Mouse (Mus musculus): ENCODE measurements around the gene Cnbp. TPM values are rescaled to one million over a fixed set of nuclear protein-coding genes. Genes with fewer than 3 reads are reported as not detected.

Cnbp gene
- 100 to 1,000 TPM; 448 to 458 TPM for total RNA-seq (2021)
- long read RNA-seq, experiment 1, transcript Cnbp-203 (5 exons, 1,661 nt) = minor isoform, 235 of 984 reads
- long read RNA-seq, experiment 1, transcript Cnbp-201 (5 exons, 2,178 nt) = minor isoform, 164 of 984 reads
- long read RNA-seq, experiment 1, transcript Cnbp-209 (5 exons, 1,614 nt) = minor isoform, 15 of 984 reads
- long read RNA-seq, experiment 1, transcript Cnbp-208 (5 exons, 2,175 nt) = major isoform, 406 of 984 reads
- long read RNA-seq, experiment 1, partial matches to known transcripts = 11 of 984 reads
- long read RNA-seq, experiment 1, other reads (novel, unspliced or antisense) = 141 of 984 reads
- long read RNA-seq, experiment 2, transcript Cnbp-208 (5 exons, 2,175 nt) = major isoform, 508 of 1,103 reads
- long read RNA-seq, experiment 2, transcript Cnbp-201 (5 exons, 2,178 nt) = minor isoform, 176 of 1,103 reads
- long read RNA-seq, experiment 2, transcript Cnbp-203 (5 exons, 1,661 nt) = minor isoform, 234 of 1,103 reads
- long read RNA-seq, experiment 2, transcript Cnbp-209 (5 exons, 1,614 nt) = minor isoform, 20 of 1,103 reads
- long read RNA-seq, experiment 2, partial matches to known transcripts = 6 of 1,103 reads
- long read RNA-seq, experiment 2, other reads (novel, unspliced or antisense) = 152 of 1,103 reads

GRCm38 (mm10) chr6:87850900-87851614 is at the start of gene Cnbp:
Cnbp (minus strand) TSS chr6:87851106.
- peak; percentile 96 to 97 for DNase-seq
- intact Hi-C loops (cut with DNase I) = no loop called here

GRCm38 (mm10) chr6:87898028-87898427 is 47.1 kb upstream of the Cnbp start:
- DNase-seq = no peak
- intact Hi-C loops (cut with DNase I) = no loop called here

- intact Hi-C loops (cut with DNase I) = no loop called here
Observed at GRCm38 (mm10) chr6:87893931-87894330, 43.0 kb upstream of the Cnbp start.

GRCm38 (mm10) chr6:87887594-87888233 is 36.8 kb upstream of the Cnbp start, which contains the start of gene Copg1:
Copg1 (plus strand) TSS chr6:87887814.
- DNase-seq = peak; percentile 100
- intact Hi-C loops (cut with DNase I) = loop anchor here (5.0 kb wide), 1 partner anchor 45 kb away; no protein-coding TSS in a partner anchor

More at GRCm38 (mm10) chr6:87893931-87894330, 43.0 kb upstream of the Cnbp start:
- DNase-seq = no peak

- intact Hi-C loops (cut with DNase I) = loop anchor here (5.0 kb wide), 1 partner anchor 44 kb away; no protein-coding TSS in a partner anchor
Observed at GRCm38 (mm10) chr6:87886721-87887120, 35.8 kb upstream of the Cnbp start.

GRCm38 (mm10) chr6:87882816-87883215 is 31.9 kb upstream of the Cnbp start:
- intact Hi-C loops (cut with DNase I) = no loop called here
- no peak for DNase-seq

More at GRCm38 (mm10) chr6:87886721-87887120, 35.8 kb upstream of the Cnbp start:
- no peak for DNase-seq

- intact Hi-C loops (cut with DNase I) = no loop called here
- no peak for DNase-seq
Observed at GRCm38 (mm10) chr6:87882221-87882620, 31.3 kb upstream of the Cnbp start.

GRCm38 (mm10) chr6:87879628-87880027 is 28.7 kb upstream of the Cnbp start:
- no peak for DNase-seq
- intact Hi-C loops (cut with DNase I) = no loop called here

- intact Hi-C loops (cut with DNase I) = no loop called here
- no peak for DNase-seq
Observed at GRCm38 (mm10) chr6:87879010-87879409, 28.1 kb upstream of the Cnbp start.

GRCm38 (mm10) chr6:87876068-87876643 is 25.2 kb upstream of the Cnbp start:
- peak; percentile 21 to 37 for DNase-seq
- intact Hi-C loops (cut with DNase I) = no loop called here

GRCm38 (mm10) chr6:87875562-87875961 is 24.7 kb upstream of the Cnbp start:
- no peak for DNase-seq
- intact Hi-C loops (cut with DNase I) = no loop called here

- intact Hi-C loops (cut with DNase I) = no loop called here
Observed at GRCm38 (mm10) chr6:87875083-87875482, 24.2 kb upstream of the Cnbp start.

GRCm38 (mm10) chr6:87873963-87874362 is 23.1 kb upstream of the Cnbp start:
- DNase-seq = no peak
- intact Hi-C loops (cut with DNase I) = no loop called here

More at GRCm38 (mm10) chr6:87875083-87875482, 24.2 kb upstream of the Cnbp start:
- peak; percentile 89 for DNase-seq

- intact Hi-C loops (cut with DNase I) = no loop called here
- peak in 1 of 2 experiments; percentile 56 for DNase-seq
Observed at GRCm38 (mm10) chr6:87873104-87873503, 22.2 kb upstream of the Cnbp start.

- intact Hi-C loops (cut with DNase I) = no loop called here
- DNase-seq = no peak
Observed at GRCm38 (mm10) chr6:87871240-87871639, 20.3 kb upstream of the Cnbp start.

GRCm38 (mm10) chr6:87870440-87870839 is 19.5 kb upstream of the Cnbp start:
- intact Hi-C loops (cut with DNase I) = no loop called here
- no peak for DNase-seq

- intact Hi-C loops (cut with DNase I) = no loop called here
- DNase-seq = peak; percentile 92 to 96
Observed at GRCm38 (mm10) chr6:87868871-87869506, 18.1 kb upstream of the Cnbp start.

GRCm38 (mm10) chr6:87867256-87867655 is 16.4 kb upstream of the Cnbp start:
- DNase-seq = no peak
- intact Hi-C loops (cut with DNase I) = no loop called here

GRCm38 (mm10) chr6:87866211-87866610 is 15.3 kb upstream of the Cnbp start:
- intact Hi-C loops (cut with DNase I) = no loop called here

GRCm38 (mm10) chr6:87857071-87857470 is 6.2 kb upstream of the Cnbp start:
- DNase-seq = no peak
- intact Hi-C loops (cut with DNase I) = no loop called here

More at GRCm38 (mm10) chr6:87866211-87866610, 15.3 kb upstream of the Cnbp start:
- no peak for DNase-seq

All from gastrocnemius, postnatal 36 days (tissue).